Mouse (Mus musculus): ENCODE data around the gene Lurap1l.
"Not testable (repeated sequence)": the region's sequence is repeated elsewhere in the genome, so short reads cannot be mapped to it uniquely, and the experiment has no call there.

The Lurap1l gene

DNA sequence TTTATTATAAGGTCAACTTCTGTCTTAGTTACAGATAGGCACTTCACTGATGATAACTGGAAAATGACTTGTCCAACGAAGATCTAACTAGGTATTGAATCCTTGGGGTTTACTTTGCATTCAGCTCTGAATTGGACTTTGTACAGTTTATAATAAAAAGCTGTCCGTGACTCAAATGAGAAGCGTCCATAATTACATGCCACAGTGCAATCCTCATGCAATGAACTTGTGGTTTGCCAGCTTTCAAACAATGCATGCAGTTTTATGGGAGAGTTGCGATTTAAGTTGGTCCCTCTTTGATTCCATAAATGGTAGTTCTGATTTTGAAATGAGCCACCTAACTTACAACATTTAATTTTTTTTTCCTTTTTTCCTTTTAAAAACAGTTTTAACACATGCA is 1.5 kb upstream of the Lurap1l start:
- DNase-seq (ENCODE audit: low read depth, low spot score) = no peak
- H3K36me3 ChIP-seq (ENCODE audit: control insufficient read depth, insufficient read depth, low read length, poor library complexity, severe bottlenecking) = no peaks in the 10 kb centered on the region
- H3K27me3 ChIP-seq (ENCODE audit: control insufficient read depth, insufficient read depth, low read length, poor library complexity, severe bottlenecking) = no peaks in the 10 kb centered on the region

DNA sequence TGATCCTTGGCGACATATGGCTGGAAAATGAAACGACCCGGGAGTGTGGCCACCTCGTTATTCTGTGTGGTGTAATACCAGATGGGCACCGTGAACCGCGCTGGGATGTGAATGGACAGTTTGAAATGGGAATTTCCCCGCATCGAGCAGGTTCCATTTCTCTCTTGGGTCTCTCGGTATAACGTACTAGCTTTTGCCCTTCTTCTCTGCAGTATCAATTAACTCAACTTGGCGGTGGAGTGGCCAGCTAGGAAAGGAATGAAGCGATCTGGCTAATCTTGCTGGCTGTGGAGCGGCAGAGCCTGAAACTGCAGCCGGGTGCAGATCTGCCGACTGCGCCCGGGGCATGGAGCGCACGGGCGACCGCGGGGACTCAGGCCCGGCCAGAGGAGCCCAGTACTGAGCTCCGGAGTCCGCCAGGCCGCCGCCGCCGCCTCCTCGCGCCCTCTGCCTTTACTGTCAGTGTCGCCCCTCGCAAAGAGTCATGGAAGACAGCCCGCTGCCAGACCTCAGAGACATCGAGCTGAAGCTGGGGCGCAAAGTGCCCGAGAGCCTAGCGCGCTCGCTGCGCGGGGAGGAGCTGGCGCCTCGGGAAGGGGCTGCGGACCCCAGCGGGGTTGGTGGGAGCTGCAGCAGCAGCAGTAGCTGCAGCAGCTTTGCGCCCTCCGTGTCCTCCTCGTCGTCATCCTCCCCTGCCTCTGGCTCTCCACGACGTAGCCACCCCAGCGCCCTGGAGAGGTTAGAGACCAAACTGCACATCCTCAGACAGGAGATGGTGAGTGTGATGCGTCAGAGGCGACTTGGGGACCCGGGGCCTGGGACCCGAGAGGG is 640 bp downstream of the Lurap1l start:
- no peaks in the 10 kb centered on the region for H3K36me3 ChIP-seq (ENCODE audit: control insufficient read depth, insufficient read depth, low read length, poor library complexity, severe bottlenecking)
- no peak for DNase-seq (ENCODE audit: low read depth, low spot score)
- no peaks in the 10 kb centered on the region for H3K27me3 ChIP-seq (ENCODE audit: control insufficient read depth, insufficient read depth, low read length, poor library complexity, severe bottlenecking)

DNA sequence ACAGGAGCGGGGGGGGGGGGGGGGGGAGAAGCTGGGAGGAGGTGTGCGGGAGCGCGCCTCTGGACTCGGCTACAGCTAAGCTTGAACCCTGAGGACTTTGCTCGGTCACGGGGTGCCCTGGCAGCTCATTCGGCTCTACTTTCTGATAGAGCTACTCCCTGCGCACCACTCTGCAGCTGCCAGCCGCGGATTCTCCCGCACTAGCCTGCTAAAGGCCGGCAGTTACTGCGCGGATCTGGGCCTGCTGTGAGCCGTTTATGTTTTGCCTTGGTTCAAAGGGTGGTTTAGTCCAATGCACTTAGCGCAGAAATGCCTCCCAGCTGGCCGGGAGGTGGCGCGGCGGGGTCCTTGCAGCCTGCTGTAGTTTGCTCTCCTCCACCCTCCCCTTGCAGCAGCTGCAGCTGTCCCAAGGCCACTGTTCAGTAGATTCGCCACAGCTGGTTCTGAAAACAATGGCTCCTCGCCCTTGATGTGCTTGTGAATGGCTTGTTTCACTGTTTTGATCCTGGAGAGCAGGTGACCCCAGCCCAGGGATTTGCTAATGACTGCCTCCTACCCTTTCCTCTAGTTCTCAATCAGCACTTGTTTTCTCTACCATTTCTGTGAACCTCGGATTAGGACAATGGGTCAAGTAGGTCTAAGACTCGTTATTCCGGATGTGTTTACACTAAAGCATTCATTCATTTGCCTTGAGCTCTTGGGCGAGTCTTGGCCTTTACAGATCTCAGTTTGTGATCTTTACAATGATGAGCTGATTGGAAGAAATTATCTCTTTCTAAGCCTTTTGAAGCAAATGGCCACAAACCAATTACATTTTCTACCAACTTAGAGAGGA is 1.5 kb downstream of the Lurap1l start:
- DNase-seq (ENCODE audit: low read depth, low spot score) = no peak
- H3K36me3 ChIP-seq (ENCODE audit: control insufficient read depth, insufficient read depth, low read length, poor library complexity, severe bottlenecking) = no peaks in the 10 kb centered on the region
- H3K27me3 ChIP-seq (ENCODE audit: control insufficient read depth, insufficient read depth, low read length, poor library complexity, severe bottlenecking) = no peaks in the 10 kb centered on the region

DNA sequence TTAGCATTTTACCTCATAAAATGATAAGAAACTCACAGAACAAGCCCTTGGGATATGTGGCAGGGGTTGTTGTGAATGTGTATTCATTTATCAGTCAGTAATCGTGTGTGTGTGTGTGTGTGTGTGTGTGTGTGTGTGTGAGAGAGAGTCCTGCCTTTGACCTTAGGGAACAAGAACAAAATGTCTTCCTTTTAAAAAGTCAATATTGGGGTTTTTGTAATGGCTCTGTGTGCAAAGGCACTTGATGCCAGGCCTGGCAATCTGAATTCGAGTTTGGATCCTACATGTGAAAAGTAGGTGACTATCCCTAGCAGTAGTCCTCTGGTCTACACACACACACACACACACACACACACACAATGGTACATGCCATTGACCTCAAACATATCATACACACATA is 4.8 kb downstream of the Lurap1l start:
- Histone ChIP-seq H3K27me3 (ENCODE audit: control insufficient read depth, insufficient read depth, low read length, poor library complexity, severe bottlenecking) (no peaks in the 10 kb centered on the region), H3K36me3 (ENCODE audit: control insufficient read depth, insufficient read depth, low read length, poor library complexity, severe bottlenecking) (no peaks in the 10 kb centered on the region)
- DNase-seq (ENCODE audit: low read depth, low spot score) = no peak

DNA sequence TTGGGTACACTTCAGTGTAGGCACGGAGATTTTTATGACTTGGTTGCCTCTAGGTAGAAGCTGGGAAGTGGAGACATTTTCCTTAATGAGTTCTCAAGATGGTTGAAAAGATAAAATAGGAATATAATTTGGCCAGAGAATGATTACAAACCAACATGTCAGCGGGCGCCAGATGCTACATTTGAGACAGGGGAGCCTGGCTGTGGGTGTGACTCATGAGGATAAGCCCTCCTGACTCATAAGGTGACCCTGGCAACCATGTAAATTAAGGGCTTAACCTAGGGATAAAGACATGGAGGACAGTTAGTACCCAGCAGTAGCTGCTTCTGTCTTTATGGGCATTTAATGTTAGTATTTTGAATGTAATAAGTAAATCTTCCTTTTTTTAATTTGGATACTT is 6.2 kb downstream of the Lurap1l start:
- no peak for DNase-seq (ENCODE audit: low read depth, low spot score)

DNA sequence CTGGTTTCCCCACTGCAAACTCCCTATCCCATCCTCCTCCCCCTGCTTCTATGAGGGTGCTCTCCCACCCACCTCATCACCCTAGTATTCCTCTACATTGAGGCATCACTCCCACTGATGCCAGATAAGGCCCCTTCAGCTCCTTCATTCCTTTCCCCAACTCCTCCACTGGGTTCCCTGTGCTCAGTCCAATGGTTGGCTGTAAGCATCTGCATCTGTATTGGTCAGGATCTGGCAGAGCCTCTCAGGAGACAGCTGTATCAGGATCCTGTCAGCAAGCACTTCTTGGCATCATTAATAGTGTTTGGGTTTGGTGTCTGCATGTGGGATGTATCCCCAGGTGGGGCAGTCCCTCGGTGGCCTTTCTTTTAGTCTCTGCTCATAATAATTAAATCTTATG is 6.7 kb downstream of the Lurap1l start:
- H3K27me3 ChIP-seq (ENCODE audit: control insufficient read depth, insufficient read depth, low read length, poor library complexity, severe bottlenecking); DNase-seq (ENCODE audit: low read depth, low spot score); H3K36me3 ChIP-seq (ENCODE audit: control insufficient read depth, insufficient read depth, low read length, poor library complexity, severe bottlenecking): not testable (repeated sequence)

More for the DNA sequence above, 6.2 kb downstream of the Lurap1l start:
- no peaks in the 10 kb centered on the region for H3K36me3 ChIP-seq (ENCODE audit: control insufficient read depth, insufficient read depth, low read length, poor library complexity, severe bottlenecking)
- no peaks in the 10 kb centered on the region for H3K27me3 ChIP-seq (ENCODE audit: control insufficient read depth, insufficient read depth, low read length, poor library complexity, severe bottlenecking)

DNA sequence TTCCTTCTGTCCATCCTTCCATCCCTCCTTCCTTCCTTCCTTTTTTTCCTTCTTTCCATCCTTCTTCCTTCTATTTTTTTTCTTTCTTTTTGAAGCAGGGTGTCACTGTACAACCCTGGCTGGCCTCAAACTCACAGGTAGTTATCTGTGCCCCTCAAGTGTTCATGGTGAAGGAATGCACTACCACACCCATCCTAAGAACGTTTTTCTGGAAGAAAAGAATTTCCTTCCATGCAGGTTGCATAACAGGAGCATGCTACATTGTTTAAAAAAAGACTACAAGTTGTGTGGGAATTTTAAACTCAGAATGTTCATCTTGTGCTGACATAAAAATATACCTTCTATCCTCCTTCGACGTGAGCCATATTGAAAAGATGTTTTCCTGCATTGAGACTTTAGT is 7.4 kb downstream of the Lurap1l start:
- no peaks in the 10 kb centered on the region for H3K27me3 ChIP-seq (ENCODE audit: control insufficient read depth, insufficient read depth, low read length, poor library complexity, severe bottlenecking)
- no peak for DNase-seq (ENCODE audit: low read depth, low spot score)
- H3K36me3 ChIP-seq (ENCODE audit: control insufficient read depth, insufficient read depth, low read length, poor library complexity, severe bottlenecking) = no peaks in the 10 kb centered on the region

DNA sequence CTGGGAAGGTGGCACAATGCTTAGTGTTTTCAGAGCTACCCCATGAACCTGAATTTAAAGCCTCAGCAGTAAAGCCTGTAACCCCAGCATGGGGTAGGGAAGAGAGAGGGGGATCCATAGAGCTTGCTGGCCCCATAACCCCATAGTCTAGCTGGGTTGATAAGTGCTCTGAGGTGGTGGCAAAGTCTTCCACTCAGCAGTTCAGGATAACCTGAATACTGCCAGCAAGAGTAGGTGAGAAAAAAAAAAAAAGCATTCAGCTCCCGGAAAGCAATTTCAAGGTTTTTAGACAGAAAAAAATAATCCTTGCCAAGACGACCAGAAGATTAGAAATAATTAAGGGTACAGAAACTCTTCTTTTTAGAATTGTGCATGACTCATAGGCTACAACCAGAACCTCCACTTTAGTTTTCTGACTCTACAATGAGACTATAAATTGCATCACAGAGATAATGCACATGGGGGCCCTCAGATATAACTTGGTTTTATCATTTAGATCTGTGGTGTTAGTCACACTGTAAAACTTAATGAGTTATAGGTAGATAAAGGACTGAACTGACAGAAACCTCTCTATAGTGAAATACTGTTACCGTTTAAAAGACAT is 8.2 kb downstream of the Lurap1l start:
- no peak for DNase-seq (ENCODE audit: low read depth, low spot score)
- Histone ChIP-seq H3K27me3 (ENCODE audit: control insufficient read depth, insufficient read depth, low read length, poor library complexity, severe bottlenecking) (no peaks in the 10 kb centered on the region), H3K36me3 (ENCODE audit: control insufficient read depth, insufficient read depth, low read length, poor library complexity, severe bottlenecking) (no peaks in the 10 kb centered on the region)

DNA sequence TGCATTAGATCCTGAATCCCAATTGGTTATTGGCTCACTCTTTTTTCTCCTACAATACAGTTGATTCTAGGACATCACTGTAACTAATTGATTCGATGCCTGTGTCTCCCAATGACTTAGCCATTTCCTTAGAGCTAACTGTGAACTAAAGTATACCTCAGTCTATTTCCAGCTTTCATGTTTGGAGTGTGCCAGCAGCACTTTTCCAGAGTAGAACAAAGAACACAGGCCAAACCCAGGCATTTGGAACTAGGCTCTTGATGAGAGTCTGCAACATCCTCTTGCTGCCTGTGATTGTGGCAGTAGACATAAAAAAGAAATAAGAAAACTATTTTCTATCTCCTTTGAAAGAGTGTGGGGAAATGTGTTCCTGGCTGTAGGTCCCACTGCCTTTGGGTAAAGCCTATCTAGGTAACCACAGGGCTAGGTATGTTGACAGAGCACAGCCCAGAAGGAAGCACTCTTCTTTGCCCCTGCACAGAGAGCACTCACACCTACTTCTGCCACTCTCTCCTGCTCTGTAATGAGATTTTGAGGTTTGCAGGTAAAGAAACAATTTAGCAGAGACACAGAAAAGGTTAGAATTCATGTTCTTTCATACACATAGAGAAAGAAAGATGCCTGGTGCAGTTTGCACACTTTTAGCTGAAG is 8.9 kb downstream of the Lurap1l start:
- Histone ChIP-seq H3K27me3 (ENCODE audit: control insufficient read depth, insufficient read depth, low read length, poor library complexity, severe bottlenecking) (no peaks in the 10 kb centered on the region), H3K36me3 (ENCODE audit: control insufficient read depth, insufficient read depth, low read length, poor library complexity, severe bottlenecking) (no peaks in the 10 kb centered on the region)
- no peak for DNase-seq (ENCODE audit: low read depth, low spot score)

DNA sequence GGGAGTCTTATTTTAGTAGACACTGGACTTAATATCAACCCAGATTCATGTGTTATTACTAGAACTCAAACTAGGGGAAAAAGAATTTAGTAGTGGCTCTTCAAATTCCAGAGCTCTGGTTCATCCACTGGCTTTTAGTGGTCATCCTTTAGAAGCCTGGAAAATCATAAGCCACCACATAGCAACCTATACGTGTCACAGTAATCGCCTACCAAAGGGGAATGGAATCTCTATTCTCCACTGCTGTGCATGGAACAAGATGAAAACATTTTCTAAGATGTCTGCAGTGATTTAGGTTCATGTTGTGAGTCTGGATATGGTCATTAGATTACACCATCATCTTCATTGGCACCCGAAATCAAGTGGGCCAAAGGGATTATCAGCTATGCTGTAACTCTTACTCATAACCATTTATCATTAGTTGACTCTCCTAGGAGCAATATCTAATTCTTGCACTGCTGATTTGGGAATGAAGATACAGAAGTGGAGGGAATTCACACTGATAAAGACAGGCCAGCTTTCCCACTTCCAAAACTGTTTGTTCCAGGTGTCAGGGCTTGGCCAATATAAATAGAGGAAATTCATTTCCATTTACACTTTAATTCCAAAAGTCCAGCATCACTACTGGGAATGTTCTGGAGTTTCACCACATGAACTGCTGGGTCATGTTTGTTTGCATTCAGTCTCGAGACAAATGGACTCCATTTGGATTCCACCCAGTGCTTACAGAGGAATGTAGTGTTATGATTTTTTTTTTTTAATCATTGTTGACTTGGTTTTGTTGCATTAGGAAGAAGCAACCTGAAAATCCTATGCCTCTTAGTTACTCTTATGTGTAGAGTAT is 11.4 kb downstream of the Lurap1l start:
- Histone ChIP-seq H3K36me3 (ENCODE audit: control insufficient read depth, insufficient read depth, low read length, poor library complexity, severe bottlenecking) (no peaks in the 10 kb centered on the region), H3K27me3 (ENCODE audit: control insufficient read depth, insufficient read depth, low read length, poor library complexity, severe bottlenecking) (no peaks in the 10 kb centered on the region)
- DNase-seq (ENCODE audit: low read depth, low spot score) = no peak

DNA sequence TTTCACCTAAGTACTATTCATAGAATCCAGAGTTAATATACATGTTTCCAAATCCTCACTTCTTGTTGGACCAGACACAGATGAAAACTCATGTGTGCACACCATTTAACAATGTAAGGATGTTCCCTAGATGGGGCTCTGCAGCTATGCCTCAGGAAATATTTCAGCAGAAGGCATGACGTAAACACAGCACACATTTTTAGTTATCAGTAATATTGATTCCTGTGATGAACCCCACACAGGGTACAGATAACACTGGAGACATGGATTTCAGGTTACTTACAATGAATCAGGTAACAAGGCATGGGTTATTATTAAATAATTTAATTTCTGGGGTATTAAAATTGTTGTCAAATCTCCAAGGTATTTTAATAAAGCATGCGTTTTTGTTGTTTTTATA is 12.2 kb downstream of the Lurap1l start:
- no peaks in the 10 kb centered on the region for H3K27me3 ChIP-seq (ENCODE audit: control insufficient read depth, insufficient read depth, low read length, poor library complexity, severe bottlenecking)
- DNase-seq (ENCODE audit: low read depth, low spot score) = no peak
- H3K36me3 ChIP-seq (ENCODE audit: control insufficient read depth, insufficient read depth, low read length, poor library complexity, severe bottlenecking) = no peaks in the 10 kb centered on the region

DNA sequence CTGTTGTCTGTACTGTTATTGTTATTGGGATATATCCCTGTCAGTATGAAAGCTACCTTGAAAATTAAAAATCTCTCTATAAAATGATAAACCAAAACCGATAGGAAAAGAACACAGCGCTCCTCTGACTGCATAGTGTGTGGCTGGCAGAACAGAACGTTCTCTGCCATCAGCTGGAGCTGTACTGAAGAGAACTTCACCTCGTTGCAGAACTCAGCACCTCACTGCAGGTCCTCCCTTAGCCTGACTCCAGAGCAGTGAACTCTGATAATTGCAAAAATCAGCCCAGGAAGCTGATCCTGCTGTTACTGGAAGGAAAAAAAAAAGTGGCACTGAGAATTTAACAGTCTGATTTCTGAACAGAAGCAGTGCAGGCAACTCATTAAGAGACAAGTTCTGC is 14.4 kb downstream of the Lurap1l start:
- Histone ChIP-seq H3K27me3 (ENCODE audit: control insufficient read depth, insufficient read depth, low read length, poor library complexity, severe bottlenecking) (no peaks in the 10 kb centered on the region), H3K36me3 (ENCODE audit: control insufficient read depth, insufficient read depth, low read length, poor library complexity, severe bottlenecking) (no peaks in the 10 kb centered on the region)
- DNase-seq (ENCODE audit: low read depth, low spot score) = no peak

DNA sequence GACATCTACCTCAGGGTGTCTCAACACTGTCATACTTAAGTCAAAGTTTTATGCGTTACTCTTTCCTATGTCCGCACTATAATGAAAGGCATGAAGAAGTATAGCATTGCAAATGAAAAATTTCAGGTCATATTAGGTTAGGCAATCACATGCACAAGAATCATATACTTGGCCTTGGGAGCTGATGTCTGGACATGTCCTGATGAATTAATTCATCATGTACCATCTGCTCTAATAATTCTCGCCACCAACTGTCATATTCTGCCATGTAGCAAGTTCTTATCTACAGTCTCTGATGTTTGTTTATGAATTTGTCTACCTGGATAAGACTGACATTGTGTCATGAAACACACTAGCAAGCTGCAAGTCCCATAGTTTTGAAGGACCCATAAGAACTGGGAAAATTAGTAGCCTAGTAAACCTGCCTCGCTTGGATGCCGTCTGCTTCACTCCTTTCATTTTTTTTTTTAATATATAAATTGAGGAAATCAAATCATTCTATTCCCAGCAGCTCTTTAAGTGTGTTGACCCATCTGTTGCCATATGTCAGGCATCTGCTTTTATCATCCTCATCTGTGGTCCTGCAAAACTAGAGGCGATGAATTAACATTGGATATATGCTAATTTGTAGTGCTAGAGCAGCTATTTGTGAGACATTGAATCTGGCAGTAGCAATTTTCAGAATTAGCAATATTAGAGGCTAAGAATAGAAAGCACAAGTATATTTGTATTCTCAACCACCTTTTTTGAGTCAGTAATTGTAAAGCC is 15.5 kb downstream of the Lurap1l start:
- no peaks in the 10 kb centered on the region for H3K27me3 ChIP-seq (ENCODE audit: control insufficient read depth, insufficient read depth, low read length, poor library complexity, severe bottlenecking)
- DNase-seq (ENCODE audit: low read depth, low spot score) = no peak
- H3K36me3 ChIP-seq (ENCODE audit: control insufficient read depth, insufficient read depth, low read length, poor library complexity, severe bottlenecking) = no peaks in the 10 kb centered on the region
